Comparison of ENCODE assay signal across 9 mouse cellular contexts in genomic region chr19:42148569-42148860, GRCm38 (mm10). TPM values are rescaled to one million over a fixed set of nuclear protein-coding genes. Genes with fewer than 3 reads are reported as not detected.
DNase-seq lines count a peak whose midpoint lies in the region; ATAC-seq and TF ChIP-seq lines count a peak whose summit lies in the region.
"Had no signal": no experiment of that assay in that cellular context is flagged by ENCODE, and none has a peak within 500 bp of the region (broad histone marks: within the 10 kb centered on the region; RNA-seq: fewer than 3 reads in every experiment).

No protein-coding gene starts in this region.

- WGBS in heart, embryonic 11.5 days (ENCODE audit: insufficient replicate concordance), result 9% methylated on average over 7 of the region's 7 CpGs
- 30% methylated on average over 7 of the region's 7 CpGs for WGBS in forebrain, embryonic 15.5 days

- H3K9me3 ChIP-seq in heart, embryonic 11.5 days (replicated peaks; ENCODE audit: control insufficient read depth, low read length), result no peaks in the 10 kb centered on the region
- H3K9me3 ChIP-seq in ES-Bruce4 (replicated peaks; ENCODE audit: control insufficient read depth, insufficient read depth, low read length, poor library complexity, severe bottlenecking), result no peaks in the 10 kb centered on the region
- H3K9me3 ChIP-seq in forebrain, embryonic 15.5 days, result no peaks in the 10 kb centered on the region

- H3K27ac ChIP-seq in heart, embryonic 11.5 days (ENCODE audit: low read depth, low read length), result peak overlapping the region; percentile 84
- no peak overlapping the region for H3K27ac ChIP-seq in ES-Bruce4 (ENCODE audit: insufficient read depth, low read length)
- no peak overlapping the region for H3K27ac ChIP-seq in forebrain, embryonic 15.5 days (replicated peaks)

- peak overlapping the region; percentile 73 for H3K4me3 ChIP-seq in heart, embryonic 11.5 days (ENCODE audit: low read depth, low read length)
- peak overlapping the region; percentile 83 for H3K4me3 ChIP-seq in ES-Bruce4 (ENCODE audit: low read depth, low read length)
- H3K4me3 ChIP-seq in forebrain, embryonic 15.5 days, result peak overlapping the region; percentile 54

- no peak for DNase-seq in heart, postnatal 10 days
- DNase-seq in lung, postnatal 25 days (ENCODE audit: low spot score), result peak; percentile 74
- DNase-seq in gastrocnemius, adult 18-20 months (ENCODE audit: low spot score), result no peak
- DNase-seq in left cerebral cortex, postnatal 10 days (ENCODE audit: extremely low spot score in 1 of 2, low spot score in 2 of 2), result no peak
- no peak for DNase-seq in embryo, embryonic 9.5 days (ENCODE audit: extremely low spot score)

- H3K4me1 ChIP-seq in heart, embryonic 11.5 days (ENCODE audit: control insufficient read depth, insufficient read depth, low read length), result peaks cover 30% of the 10 kb centered on the region
- no peaks in the 10 kb centered on the region for H3K4me1 ChIP-seq in ES-Bruce4 (ENCODE audit: control insufficient read depth, insufficient read depth, low read length)
- peaks cover 13% of the 10 kb centered on the region for H3K4me1 ChIP-seq in forebrain, embryonic 15.5 days

- no peaks in the 10 kb centered on the region for H3K27me3 ChIP-seq in heart, embryonic 11.5 days (ENCODE audit: control insufficient read depth, insufficient read depth, low read length)
- H3K27me3 ChIP-seq in ES-Bruce4 (ENCODE audit: control insufficient read depth, insufficient read depth, low read length, poor library complexity, severe bottlenecking), result no peaks in the 10 kb centered on the region
- H3K27me3 ChIP-seq in forebrain, embryonic 15.5 days, result peaks cover 9% of the 10 kb centered on the region

- TF ChIP-seq CTCF in ES-Bruce4 (IDR thresholded peaks at IDR 0.05; ENCODE audit: low read depth, low read length), result no peak

- TF ChIP-seq POLR2A in ES-Bruce4 (IDR thresholded peaks at IDR 0.05; ENCODE audit: insufficient read depth, low read length), result no peak

- H3K36me3 ChIP-seq in heart, embryonic 11.5 days (ENCODE audit: control insufficient read depth, insufficient read depth, low read length), result no peaks in the 10 kb centered on the region
- no peaks in the 10 kb centered on the region for H3K36me3 ChIP-seq in ES-Bruce4 (ENCODE audit: control insufficient read depth, insufficient read depth, low read length, poor library complexity, severe bottlenecking)
- no peaks in the 10 kb centered on the region for H3K36me3 ChIP-seq in forebrain, embryonic 15.5 days

- ATAC-seq in heart, embryonic 11.5 days (replicated peaks; ENCODE audit: insufficient number of reproducible peaks, low FRiP score, low TSS enrichment), result peak; percentile 44; the same call in 1 of the 2 replicates
- ATAC-seq in forebrain, embryonic 15.5 days (replicated peaks), result no peak

- intact Hi-C loops in heart, postnatal 10 days (cut with DNase I), result loop anchor here (5.0 kb wide), 1 partner anchor 166 kb away; the partner anchor contains the start of genes Mms19 and Ubtd1
- intact Hi-C loops in left cerebral cortex, postnatal 10 days (cut with DNase I), result loop anchor here (5.0 kb wide), 1 partner anchor 111 kb away; the partner anchor contains the start of gene Ankrd2

- peak overlapping the region; percentile 96 for H3K4me2 ChIP-seq in heart, embryonic 11.5 days
- H3K4me2 ChIP-seq in forebrain, embryonic 15.5 days (replicated peaks), result peak overlapping the region; percentile 69

- H3K9ac ChIP-seq in heart, embryonic 11.5 days (ENCODE audit: low read depth, low read length), result peak overlapping the region; percentile 92
- H3K9ac ChIP-seq in ES-Bruce4 (ENCODE audit: low read depth, poor library complexity, severe bottlenecking), result peak overlapping the region; percentile 76
- peak overlapping the region; percentile 55 for H3K9ac ChIP-seq in forebrain, embryonic 15.5 days (replicated peaks)

- no peak for TF ChIP-seq EP300 in ES-Bruce4 (IDR thresholded peaks at IDR 0.05; ENCODE audit: insufficient read depth, low read depth, low read length)

RNA-seq across cellular contexts. Expression of gene Marveld1, which starts 1.3 kb away (rescaled TPM):
- 13.9 and 14.4 TPM in 2 replicates for polyA plus RNA-seq in heart, embryonic 11.5 days (2014; fragmentation: Nextera tagmentation; extraction: Ambion mirVana)
- total RNA-seq in heart, postnatal 10 days (2021), result 10 to 100 TPM; 30.3 to 31.2 TPM
- 15.0 and 17.7 TPM in 2 replicates for polyA plus RNA-seq in ES-Bruce4 (2011; ENCODE audit: insufficient read depth, insufficient read length, low read depth, missing spikeins)
- 1.7 and 2.6 TPM in 2 replicates for polyA plus RNA-seq in forebrain, embryonic 15.5 days (2015; fragmentation: Nextera tagmentation; extraction: Ambion mirVana)
- total RNA-seq in gastrocnemius, adult 18-20 months (2021), result 1 to 10 TPM; 5.3 to 6.9 TPM
- total RNA-seq in left cerebral cortex, postnatal 10 days (2021), result 10 to 100 TPM; 11.7 to 13.5 TPM

RNA-seq across cellular contexts. Expression of gene Zfyve27, which starts 15.2 kb away (rescaled TPM):
- 11.6 and 13.5 TPM in 2 replicates for polyA plus RNA-seq in heart, embryonic 11.5 days (2014; fragmentation: Nextera tagmentation; extraction: Ambion mirVana)
- total RNA-seq in heart, postnatal 10 days (2021), result 10 to 100 TPM; 27.6 to 29.6 TPM
- 24.4 and 25.0 TPM in 2 replicates for polyA plus RNA-seq in ES-Bruce4 (2011; ENCODE audit: insufficient read depth, insufficient read length, low read depth, missing spikeins)
- polyA plus RNA-seq in forebrain, embryonic 15.5 days (2015; fragmentation: Nextera tagmentation; extraction: Ambion mirVana), result 64.1 and 64.8 TPM in 2 replicates
- 10 to 100 TPM; 11.6 to 12.9 TPM for total RNA-seq in gastrocnemius, adult 18-20 months (2021)
- 100 to 1,000 TPM in 1 of 2 experiments, 10 to 100 TPM in 1; 93.9 to 100 TPM for total RNA-seq in left cerebral cortex, postnatal 10 days (2021)

RNA-seq across cellular contexts. Expression of gene Avpi1, which starts 19.7 kb away (rescaled TPM):
- polyA plus RNA-seq in heart, embryonic 11.5 days (2014; fragmentation: Nextera tagmentation; extraction: Ambion mirVana), result 29.5 and 31.1 TPM in 2 replicates
- 10 to 100 TPM; 10.9 to 13.1 TPM for total RNA-seq in heart, postnatal 10 days (2021)
- polyA plus RNA-seq in ES-Bruce4 (2011; ENCODE audit: insufficient read depth, insufficient read length, low read depth, missing spikeins), result 44.7 and 49.2 TPM in 2 replicates
- 7.2 and 8.1 TPM in 2 replicates for polyA plus RNA-seq in forebrain, embryonic 15.5 days (2015; fragmentation: Nextera tagmentation; extraction: Ambion mirVana)
- 10 to 100 TPM in 1 of 2 experiments, 1 to 10 TPM in 1; 9.1 to 10.4 TPM for total RNA-seq in gastrocnemius, adult 18-20 months (2021)
- 10 to 100 TPM; 20.6 to 21.4 TPM for total RNA-seq in left cerebral cortex, postnatal 10 days (2021)

RNA-seq across cellular contexts. Expression of gene Sfrp5, which starts 53.5 kb away (rescaled TPM):
- polyA plus RNA-seq in heart, embryonic 11.5 days (2014; fragmentation: Nextera tagmentation; extraction: Ambion mirVana), result 5.7 and 6.1 TPM in 2 replicates
- 1 to 10 TPM; 1.0 to 2.3 TPM for total RNA-seq in heart, postnatal 10 days (2021)
- polyA plus RNA-seq in ES-Bruce4 (2011; ENCODE audit: insufficient read depth, insufficient read length, low read depth, missing spikeins), result 0.42 and 0.47 TPM in 2 replicates
- polyA plus RNA-seq in forebrain, embryonic 15.5 days (2015; fragmentation: Nextera tagmentation; extraction: Ambion mirVana), result 0.54 and 0.78 TPM in 2 replicates
- total RNA-seq in gastrocnemius, adult 18-20 months (2021), result 1 to 10 TPM; 3.0 to 9.3 TPM
- under 1 TPM in 1 of 2 experiments, not detected in 1; 0.30 TPM for total RNA-seq in left cerebral cortex, postnatal 10 days (2021)
- total RNA-seq: granulocyte monocyte progenitor cell, adult 5-6 weeks had no signal

RNA-seq across cellular contexts. Expression of gene Pi4k2a, which starts 58.2 kb away (rescaled TPM):
- 14.6 and 16.3 TPM in 2 replicates for polyA plus RNA-seq in heart, embryonic 11.5 days (2014; fragmentation: Nextera tagmentation; extraction: Ambion mirVana)
- 10 to 100 TPM; 16.1 to 17.9 TPM for total RNA-seq in heart, postnatal 10 days (2021)
- 27.2 and 30.4 TPM in 2 replicates for polyA plus RNA-seq in ES-Bruce4 (2011; ENCODE audit: insufficient read depth, insufficient read length, low read depth, missing spikeins)
- polyA plus RNA-seq in forebrain, embryonic 15.5 days (2015; fragmentation: Nextera tagmentation; extraction: Ambion mirVana), result 29.4 and 33.6 TPM in 2 replicates
- total RNA-seq in gastrocnemius, adult 18-20 months (2021), result 10 to 100 TPM; 13.0 to 13.7 TPM
- 10 to 100 TPM; 46.3 to 47.0 TPM for total RNA-seq in left cerebral cortex, postnatal 10 days (2021)
